Mouse (Mus musculus) layer of hippocampus, adult 11-12 months (tissue): ENCODE data around the gene Ebf4.
"Not testable (repeated sequence)": the region's sequence is repeated elsewhere in the genome, so short reads cannot be mapped to it uniquely, and the experiment has no call there.

ENCODE experiments used
- DNase-seq: peaks from one replicate; pipeline ENCODE4 v3.0.0; 2022; ENCODE audit warnings: low spot score

The Ebf4 gene

DNA sequence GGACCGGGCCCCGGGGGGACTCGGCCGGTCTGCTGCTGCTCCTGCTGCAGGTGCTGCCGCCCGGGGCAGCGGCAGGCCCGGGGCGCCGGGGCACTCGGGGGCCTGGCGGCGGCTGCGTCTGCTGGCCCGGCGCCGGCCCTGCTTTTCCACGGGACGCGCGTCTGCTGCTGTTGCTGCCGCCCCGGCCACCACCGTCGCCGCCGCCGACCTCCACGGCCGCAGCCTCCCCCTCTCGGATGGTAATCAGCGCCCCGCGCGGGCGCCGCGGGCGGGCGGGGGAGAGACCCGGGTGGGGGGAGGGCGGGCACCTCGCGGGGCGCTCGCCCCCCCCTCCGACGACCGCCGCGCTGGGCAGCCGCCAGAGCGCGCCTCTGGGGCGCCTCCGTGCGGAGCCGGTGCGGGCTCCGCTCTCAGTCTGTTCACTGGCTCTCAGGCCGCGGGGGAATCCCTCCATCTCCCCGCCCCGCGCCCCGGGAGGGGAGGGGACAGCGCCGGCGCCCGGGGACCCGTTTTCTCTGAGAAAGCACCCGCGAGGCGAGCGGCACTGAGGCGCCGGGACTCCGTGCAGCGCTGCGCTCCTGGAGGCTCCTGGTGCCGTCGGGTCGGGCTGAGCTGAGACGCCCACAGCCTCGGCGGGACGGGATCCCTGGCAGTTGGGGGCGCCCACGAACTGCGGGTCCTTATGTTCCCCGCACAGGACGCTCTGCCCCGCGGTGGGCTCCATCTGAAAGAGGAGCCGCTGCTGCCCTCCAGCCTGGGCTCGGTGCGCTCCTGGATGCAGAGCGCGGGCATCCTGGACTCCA is 563 bp downstream of the Ebf4 start:
- DNase-seq = peak; percentile 55

DNA sequence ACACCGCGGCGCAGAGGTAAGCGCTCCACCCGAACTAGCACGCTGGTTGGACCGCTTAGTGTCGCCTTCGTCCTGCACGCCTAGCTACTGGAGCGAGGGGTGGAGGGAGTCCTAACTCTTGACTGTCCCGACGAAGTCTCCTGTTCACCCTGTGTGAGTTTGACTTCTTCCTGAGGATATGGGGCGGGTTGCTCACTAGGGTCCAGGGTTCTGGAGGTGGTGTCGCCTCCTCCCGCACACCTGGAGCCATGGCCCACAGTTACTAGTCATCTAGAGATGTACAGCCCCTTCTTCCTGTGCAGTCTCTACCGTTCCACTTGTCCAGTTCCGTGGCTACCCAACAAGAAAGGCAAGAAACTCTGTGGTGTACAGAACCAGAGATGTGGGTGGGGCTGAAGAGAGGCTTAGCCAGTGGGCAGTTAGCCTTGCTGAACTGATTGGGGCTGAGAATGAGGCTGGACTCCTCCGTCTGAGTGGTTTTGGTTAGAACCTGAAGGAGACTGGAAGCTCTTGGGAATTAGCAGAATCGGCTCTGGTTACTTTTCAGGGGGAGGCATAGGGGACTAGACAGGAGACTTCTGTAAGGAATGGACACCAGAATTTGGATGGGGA is 1.3 kb downstream of the Ebf4 start:
- DNase-seq = no peak

DNA sequence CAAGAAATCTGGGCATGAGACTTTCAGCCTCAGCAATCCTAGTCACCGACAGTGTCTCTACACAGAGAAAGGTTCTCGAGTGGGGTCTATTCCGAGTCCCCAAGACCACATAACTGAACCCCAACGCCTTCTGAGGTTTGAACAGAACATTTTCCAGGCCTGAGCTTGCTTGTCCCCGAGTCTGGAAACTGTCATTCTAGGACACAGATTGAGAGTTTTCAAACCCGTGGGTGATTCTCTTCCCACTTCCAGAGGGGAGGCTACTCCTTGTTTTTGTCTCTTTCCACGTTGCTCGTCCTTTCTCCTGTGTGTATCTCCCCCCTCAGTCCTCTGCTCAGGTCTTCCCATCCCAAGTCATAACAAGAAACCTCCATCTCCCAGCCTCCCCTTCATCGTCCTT is 2.6 kb downstream of the Ebf4 start:
- no peak for DNase-seq

DNA sequence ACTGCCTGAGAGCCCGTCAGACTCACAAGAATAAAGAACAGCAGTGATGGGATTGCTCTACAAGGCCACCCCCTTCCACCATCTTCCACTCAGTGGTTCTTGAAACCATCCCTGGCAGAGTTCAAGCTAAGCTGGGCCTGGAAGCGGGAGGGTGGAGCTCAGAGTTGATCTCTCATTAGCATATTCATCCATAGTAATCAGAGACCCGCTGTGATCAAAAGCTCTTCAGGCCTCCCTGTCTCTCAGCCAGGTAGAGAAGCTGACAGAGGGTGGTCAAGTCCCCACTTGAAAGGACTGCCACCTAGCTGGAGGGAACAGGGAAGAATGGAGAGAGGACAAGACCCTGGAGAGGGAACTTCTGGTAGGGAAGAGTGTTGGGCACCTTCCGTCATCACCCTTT is 8.0 kb downstream of the Ebf4 start:
- no peak for DNase-seq

DNA sequence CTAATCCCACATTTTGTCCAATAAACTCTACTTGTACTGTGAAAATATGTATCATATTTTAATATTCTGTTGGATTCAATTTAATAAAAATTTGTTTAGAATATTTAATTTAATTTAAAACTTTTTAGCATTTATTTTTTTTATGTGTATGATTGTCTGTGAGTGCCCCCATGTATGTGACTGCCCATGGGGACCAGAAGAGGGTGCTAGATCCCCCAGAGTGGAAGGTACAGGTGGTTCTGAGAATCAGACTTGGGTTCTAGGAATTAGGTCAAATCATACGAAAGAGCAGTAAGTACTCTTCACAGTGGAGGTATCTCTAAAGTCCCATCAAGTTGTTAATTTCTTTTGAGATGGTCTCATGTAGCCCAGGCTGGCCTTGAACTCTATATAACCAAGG is 32.1 kb downstream of the Ebf4 start:
- DNase-seq = no peak

DNA sequence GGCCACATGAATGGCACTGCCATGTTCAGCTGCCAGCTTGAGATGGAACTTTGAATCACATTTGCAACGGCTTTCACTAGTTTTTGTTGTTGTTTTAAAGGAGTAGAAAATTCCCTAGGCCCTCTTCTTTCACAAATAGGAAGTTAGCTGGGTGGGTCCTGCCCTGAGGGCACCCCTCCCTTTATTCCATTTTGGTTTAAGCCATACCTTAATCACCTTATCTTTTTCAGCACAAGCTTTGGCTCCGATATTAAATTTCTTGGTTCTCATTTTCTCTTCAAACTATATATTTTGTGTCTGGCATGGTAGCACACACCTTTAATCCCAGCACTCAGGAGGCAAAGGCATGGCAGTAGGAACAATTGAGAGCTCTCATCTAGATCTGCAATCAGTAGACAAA is 34.5 kb downstream of the Ebf4 start:
- DNase-seq = no peak

DNA sequence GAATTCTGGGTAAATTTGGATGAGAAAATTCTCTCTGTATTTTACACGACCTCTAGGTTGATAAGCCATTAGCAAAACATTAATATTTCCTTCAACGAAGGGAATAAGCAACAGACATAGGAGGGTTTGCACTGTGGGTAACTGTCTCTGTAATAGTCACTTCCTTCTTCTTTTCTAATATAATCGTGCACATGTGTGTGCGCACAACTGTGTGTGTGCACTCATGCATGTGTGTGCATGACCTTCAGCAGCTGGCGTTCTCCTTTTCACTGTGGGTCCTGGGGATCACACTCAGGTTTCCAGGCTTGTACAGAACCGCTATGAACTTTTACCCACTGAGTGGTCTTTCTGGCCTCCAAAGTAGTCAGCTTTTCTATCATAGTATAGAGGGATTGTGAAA is 40.1 kb downstream of the Ebf4 start:
- DNase-seq = no peak

DNA sequence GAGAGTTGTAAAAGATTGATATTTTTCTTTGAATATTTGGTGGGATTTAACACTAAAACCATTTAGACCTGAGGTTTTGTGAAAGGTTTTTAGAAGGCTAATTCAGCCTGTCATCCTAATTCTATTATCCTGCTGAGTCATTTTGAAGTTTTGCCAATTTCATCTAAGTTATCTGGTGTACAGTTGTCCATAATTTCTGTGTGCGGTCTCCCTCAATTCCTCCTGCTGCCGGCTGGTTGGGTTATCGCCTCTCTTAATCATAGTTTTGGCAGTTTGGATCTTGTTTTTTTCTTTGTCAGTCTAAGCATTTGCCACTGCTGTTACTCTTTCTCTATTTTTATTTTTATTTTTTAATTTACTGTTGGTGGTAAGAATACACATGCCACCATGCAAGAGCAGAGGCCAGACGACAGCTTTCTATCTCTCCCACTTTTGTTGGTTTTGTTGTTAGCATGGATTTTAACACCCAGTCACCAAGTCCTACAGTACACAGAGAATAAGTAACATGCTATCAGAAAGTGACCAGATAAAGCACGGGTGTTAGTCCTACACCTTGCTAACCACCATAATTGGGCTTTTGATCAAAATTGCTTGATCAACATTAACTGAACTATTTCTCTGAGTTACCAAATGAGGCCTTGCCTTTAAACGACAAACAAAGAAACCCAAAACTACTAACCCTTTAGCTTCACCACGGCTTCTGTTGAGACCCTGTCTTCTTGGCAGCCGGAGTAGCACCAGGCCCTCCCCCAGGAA is 45.7 kb downstream of the Ebf4 start:
- DNase-seq = no peak

DNA sequence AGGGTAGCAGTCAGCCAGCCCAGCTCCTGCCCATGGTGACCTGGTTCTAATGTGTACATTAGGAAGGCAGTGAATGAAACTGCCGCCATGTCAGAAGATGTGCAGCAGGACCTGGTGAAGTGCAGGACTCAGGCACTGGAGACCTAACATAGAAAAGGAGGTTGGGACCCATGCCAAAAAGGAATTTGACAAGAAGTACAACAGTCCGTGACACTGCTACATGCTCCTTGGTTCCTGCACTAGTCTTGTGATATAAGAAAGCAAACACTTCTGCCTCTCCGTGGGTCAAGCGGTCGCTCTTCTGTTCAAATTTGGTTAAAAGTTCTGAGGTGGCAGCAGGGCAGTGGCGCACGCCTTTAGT is 46.2 kb downstream of the Ebf4 start:
- no peak for DNase-seq

DNA sequence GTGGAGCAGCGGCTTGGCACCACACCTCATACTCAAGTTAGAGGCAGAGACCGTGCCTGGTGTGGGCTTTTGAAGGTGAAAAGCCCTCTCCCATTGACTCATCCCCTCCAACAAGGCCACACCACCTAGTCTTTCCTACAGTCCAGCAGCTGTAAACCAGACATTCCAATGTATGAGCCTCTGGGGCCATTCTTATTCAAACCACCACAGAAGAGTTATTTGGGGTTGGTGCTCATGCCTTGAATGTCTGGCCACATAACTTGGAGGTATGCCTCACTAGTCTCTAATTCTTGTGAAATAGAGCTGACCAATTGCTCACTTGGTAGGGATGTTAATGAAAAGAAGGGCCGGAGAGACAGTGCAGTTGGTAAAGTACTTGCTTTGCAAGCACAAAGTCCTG is 55.4 kb downstream of the Ebf4 start:
- DNase-seq = no peak

DNA sequence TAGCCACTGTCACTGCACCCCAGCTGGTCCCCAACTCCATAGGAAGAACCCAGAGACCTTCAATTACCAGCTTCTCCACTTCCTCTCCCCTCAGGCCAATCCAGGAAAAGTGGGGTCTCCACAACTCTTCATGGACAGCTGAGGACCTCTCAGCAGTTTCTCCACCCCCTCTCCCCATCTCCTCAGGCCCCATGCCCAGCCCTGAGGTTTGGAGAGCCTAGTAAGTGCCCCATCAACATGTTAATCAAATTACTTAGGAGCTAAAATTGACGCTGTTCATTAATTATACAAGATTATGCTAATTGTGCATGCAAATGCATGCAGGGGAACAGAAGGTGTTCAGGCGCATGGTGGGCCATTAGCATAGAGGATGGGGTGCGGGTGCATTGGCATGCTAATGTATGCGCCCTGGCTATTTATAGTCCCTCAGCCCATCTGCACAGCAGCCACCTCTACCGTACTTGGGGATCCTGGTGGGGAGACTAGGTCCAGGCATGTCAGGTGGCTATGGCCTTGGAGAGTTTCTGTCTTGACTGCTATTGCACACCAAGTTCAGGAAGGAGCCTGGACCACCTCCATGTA is 56.9 kb downstream of the Ebf4 start:
- DNase-seq = peak; percentile 42

DNA sequence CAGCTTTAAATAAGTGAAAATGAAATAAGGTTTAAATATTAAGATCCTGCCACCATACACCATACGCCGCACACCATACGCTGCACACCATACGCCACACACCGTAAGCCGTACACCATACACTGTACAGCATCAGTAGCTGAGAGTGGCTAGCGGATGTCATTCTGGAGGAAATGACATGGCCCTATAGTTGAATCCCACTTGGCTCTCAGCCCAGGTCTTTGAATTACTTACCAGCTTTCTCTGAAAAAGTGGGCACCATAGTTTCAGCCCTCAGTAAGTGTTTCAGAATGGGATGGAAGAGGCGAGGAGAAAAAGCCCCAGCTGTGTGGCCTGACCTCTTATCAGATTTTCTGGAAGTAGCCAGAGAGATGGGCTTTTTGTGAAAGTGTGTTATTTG is 58.4 kb downstream of the Ebf4 start:
- DNase-seq = no peak

DNA sequence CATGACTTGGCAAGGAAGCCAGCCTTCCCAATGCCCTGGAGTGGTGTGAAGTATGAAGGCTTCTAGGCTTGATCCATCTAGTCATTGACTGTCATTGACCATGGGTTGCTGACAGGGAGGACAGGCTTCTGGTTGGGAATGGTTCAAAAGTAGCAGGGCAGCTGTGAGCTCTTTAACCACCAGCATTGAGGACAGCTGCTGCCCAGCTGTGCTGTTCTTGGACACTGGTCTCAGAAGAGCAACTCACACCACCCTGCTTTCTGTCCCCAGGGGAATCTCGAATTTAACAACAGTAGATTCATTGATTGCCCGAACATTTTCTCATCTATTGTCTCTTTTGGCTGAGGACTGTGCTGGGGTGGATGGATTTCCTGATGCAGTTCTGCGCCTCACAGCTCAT is 58.9 kb downstream of the Ebf4 start:
- no peak for DNase-seq

DNA sequence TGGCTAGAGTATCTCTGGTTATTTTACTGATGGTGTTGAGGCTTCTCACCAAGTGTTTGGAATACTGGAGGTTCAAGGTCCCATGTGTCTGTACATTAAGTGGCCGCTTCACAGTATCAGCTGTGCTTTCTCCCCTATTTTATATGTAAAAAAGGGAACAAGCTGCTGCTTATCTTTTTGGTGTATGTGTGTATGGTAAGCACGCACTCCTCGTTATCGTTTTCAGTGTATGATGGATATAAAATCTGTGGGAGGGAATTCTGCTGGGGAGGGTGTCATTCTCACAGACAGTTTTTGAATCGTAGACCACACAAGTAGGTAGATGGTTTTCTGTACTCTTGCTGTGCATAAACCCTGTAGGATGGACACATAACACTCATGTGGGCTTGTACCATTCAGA is 62.6 kb downstream of the Ebf4 start:
- no peak for DNase-seq

DNA sequence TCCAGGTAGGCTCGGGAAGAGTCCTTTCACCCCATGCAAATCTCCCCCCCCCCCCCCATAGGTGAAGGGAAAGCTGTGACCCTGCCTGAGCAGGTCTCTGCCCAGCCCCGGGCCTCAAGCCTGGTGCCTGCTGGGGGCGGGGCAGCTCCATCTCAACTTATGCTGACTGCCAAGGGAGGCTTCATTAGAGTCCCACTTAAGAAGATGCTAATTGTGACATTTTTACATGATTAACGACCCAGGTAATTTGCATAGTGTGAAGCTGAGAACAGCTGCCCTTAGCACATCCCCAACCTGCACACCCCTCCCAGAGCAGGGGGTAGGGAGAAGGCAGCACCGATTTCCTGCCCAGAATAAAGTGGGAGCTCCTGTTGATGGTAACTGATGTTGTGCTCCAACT is 63.9 kb downstream of the Ebf4 start:
- DNase-seq = no peak

DNA sequence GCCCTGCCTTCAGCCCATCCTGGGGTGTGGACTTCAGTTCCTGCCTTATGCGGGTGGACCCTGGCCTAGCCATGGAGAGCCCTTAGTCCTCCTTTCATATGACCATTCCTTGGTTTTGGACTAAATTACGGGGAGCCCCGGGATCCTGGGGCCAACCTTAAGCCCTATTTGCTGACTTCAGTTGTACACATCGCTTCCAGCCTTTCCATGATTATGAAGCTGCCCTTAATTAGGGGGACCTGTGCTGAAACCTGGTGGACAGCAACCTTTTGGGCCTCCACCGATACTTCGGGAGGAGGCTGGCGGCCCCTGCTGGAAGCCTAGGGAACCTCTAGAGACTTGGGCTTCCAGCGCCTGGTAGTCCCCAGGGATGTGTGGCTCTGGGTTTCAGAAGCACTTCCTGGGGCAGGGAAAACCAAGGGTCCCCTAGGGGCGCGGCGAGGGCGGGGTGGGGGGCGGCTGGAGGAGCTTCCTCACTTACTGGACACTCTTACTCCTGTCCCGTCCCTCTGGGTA is 67.6 kb downstream of the Ebf4 start:
- peak; percentile 50 for DNase-seq

DNA sequence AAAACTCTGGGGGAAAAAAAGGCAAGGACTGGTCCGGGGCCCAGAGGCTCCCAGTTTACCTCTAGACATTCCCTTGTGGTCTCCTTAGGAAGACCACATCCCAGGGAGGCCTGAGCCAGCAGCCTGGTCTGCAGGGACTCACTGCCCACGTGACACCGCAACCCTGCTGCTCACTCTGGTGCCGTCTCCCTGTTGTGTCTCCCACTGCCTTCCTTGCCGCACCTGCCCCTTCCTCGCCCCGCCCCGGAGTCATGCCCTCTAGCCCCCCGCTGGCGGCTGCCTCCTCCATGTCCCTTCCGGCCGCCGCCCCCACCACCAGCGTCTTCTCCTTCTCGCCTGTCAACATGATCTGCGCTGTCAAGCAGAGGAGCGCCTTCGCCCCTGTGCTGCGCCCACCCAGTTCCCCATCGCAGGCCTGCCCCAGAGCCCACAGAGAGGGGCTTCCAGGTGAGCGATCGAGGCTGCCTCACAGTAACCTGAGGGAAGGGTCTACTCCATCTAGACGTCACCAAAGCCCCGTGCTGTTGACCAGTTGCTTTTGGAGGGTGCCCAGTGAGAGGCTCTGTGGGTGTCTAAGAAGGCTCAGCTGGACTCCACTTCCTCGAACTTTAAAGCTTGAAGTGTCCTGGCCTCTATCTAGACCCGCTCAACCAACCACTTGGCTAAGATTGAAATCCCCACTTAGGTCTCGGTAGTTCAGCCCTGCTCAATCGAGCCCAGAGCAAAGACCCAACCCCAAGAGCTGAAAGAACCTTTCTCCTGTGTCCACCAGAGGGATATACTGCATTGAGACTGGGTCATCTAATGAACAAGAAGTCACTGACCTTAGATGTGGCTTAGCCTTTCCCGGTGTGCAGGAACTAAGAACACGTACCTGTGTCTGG is 70.5 kb downstream of the Ebf4 start:
- DNase-seq = no peak

DNA sequence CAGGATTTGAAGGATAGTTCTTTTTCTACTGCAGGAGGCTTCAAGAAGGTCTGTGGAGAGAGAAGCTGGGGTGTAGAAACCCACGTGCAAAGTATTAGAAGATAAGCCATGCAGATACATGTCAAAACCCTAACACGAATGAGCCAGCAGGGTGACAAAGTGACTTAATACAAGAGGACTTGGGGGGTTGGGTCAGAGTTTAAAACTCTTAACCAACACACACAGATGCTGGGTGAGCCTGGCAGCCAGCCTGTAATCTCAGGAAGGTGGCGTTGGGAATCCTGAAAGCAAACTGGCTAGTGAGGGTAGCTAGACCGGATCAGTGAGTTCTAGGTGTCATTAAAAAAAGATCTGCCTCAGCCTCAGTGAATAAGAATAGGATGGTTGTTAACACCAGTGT is 72.4 kb downstream of the Ebf4 start:
- no peak for DNase-seq

DNA sequence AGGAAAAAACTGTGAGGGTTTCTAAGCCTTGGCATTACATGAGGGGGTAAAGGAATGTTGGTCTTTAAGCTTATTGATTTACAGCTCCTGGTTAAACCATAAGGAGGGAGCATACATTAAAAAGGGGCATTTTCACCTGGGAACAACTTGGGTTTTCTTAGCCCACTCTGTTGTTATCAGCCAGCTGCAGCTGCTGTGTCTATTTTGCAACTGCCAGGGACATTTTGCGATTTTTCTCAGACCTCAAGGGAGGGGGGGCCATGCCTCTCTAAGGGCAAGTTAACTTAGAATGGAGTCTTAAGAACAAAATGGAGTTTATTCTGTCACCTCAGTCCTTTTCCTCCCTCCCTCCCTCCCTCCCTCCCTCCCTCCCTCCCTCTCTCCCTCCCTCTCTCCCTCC is 78.1 kb downstream of the Ebf4 start:
- DNase-seq = not testable (repeated sequence)

DNA sequence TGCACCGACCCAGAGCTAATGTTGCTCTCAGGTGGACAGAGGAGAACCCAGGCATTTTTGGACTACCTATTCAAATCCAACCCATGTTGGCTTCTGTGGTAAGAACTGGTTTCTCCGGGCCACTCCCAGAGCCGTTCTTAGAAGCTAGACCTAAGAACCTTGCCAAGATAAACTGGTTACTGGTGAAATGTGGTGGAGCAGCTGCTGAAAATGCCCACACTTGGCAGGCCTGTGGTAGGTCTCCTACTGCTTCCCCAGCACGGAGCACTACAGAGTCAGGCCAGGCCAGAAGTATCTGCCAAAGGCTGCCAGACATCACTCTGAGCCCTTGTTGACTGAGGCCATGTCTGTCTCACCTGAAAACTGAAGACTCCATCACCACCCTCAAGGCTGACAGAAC is 80.0 kb downstream of the Ebf4 start:
- DNase-seq = no peak

DNA sequence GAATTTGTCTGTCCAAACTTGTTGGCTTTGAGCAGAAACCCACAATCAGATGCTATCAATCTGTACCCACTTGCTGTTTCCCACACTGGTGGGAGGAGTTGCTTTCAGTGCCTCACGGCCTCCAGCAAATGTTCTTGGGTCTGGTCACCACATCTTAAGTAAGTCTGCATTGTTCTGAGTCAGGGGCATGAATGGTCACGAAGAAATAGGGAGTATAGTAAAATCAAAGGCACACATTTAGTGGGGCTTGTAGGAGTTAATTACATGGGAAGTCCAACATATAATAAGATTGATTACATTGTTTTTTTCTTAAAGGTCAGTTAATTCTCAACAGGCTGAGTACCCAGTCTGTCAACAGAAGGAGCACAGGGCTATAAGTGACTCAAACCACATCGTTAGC is 88.2 kb downstream of the Ebf4 start:
- no peak for DNase-seq

DNA sequence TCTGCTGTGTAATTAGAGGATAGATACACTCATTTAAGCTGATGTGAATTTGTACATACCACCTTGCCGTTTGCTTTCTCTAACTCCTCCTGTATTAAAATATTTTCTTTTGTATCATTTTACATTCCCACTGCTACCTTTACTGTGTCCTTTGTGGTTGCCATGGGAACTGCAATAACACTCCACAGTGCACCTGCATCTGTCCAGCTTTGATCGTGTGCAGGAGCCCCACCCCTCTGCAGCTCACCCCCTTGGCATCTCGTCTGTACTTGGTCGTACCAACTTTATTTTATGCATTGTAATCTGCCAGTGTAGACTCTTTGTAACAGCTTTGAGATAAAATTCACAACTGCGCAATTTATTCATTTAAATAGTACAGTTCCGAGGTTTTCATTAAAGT is 88.9 kb downstream of the Ebf4 start:
- DNase-seq = no peak
